In the genomic region with DNA sequence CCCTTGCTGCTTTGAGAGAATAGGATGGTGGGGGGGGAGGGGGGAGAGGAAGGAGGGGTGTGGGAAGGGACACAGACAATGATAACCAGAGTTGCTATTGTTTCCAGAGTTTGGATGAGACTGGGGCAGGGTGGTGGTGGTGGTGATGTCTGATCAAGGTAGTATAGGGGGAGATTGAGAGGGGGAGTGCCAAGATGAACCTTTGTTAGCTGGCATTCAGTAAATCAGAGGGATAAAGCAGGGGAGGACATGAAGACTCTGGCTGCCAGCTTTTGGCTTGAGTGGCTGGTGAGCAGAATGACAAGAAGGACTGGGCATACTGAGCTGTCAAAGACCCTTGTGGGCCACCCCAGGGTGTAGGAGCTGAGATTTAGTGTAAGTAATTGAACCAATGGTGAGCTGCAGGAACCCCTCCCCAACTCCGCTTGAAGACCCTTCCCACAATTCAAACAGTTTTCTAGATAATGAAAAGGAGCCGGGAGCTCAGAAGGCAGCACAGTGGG, we compare ENCODE assay signal across 28 mouse cellular contexts. TPM values are rescaled to one million over a fixed set of nuclear protein-coding genes. Genes with fewer than 3 reads are reported as not detected.
DNase-seq lines count a peak whose midpoint lies in the region; ATAC-seq lines count a peak whose summit lies in the region.
"Had no signal": no experiment of that assay in that cellular context is flagged by ENCODE, and none has a peak within 500 bp of the region (broad histone marks: within the 10 kb centered on the region; RNA-seq: fewer than 3 reads in every experiment).

No protein-coding gene starts in this region.

- WGBS in hindbrain, embryonic 12.5 days, result 49% methylated on average over 2 of the region's 2 CpGs
- 42% methylated on average over 2 of the region's 2 CpGs for WGBS in hindbrain, embryonic 16.5 days
- WGBS in midbrain, embryonic 13.5 days, result 24% methylated on average over 2 of the region's 2 CpGs
- WGBS in neural tube, embryonic 14.5 days, result 41% methylated on average over 2 of the region's 2 CpGs
- WGBS in intestine, embryonic 16.5 days, result 59% methylated on average over 2 of the region's 2 CpGs

- no peaks in the 10 kb centered on the region for H3K27me3 ChIP-seq in hindbrain, embryonic 12.5 days
- H3K27me3 ChIP-seq in hindbrain, embryonic 16.5 days (replicated peaks; ENCODE audit: control insufficient read depth, insufficient read depth, low read length), result no peaks in the 10 kb centered on the region
- H3K27me3 ChIP-seq in midbrain, embryonic 13.5 days, result no peaks in the 10 kb centered on the region
- H3K27me3 ChIP-seq in neural tube, embryonic 14.5 days (ENCODE audit: control insufficient read depth, insufficient read depth, low read length), result no peaks in the 10 kb centered on the region
- H3K27me3 ChIP-seq in intestine, embryonic 16.5 days (replicated peaks; ENCODE audit: control insufficient read depth, insufficient read depth, low read length), result no peaks in the 10 kb centered on the region
- H3K27me3 ChIP-seq: embryonic facial prominence, embryonic 12.5 days; lung, embryonic 15.5 days had no signal

- H3K4me2 ChIP-seq in hindbrain, embryonic 12.5 days (replicated peaks), result no peak overlapping the region
- H3K4me2 ChIP-seq in hindbrain, embryonic 16.5 days (ENCODE audit: low read length), result no peak overlapping the region
- no peak overlapping the region for H3K4me2 ChIP-seq in midbrain, embryonic 13.5 days (replicated peaks)
- H3K4me2 ChIP-seq in neural tube, embryonic 14.5 days (ENCODE audit: low read depth, low read length), result no peak overlapping the region
- no peak overlapping the region for H3K4me2 ChIP-seq in intestine, embryonic 16.5 days (ENCODE audit: low read depth, low read length)
- H3K4me2 ChIP-seq: embryonic facial prominence, embryonic 12.5 days; heart, embryonic 13.5 days; lung, embryonic 15.5 days had no signal

- no peak overlapping the region for H3K9ac ChIP-seq in hindbrain, embryonic 12.5 days
- H3K9ac ChIP-seq in hindbrain, embryonic 16.5 days (ENCODE audit: low read depth, low read length), result no peak overlapping the region
- no peak overlapping the region for H3K9ac ChIP-seq in midbrain, embryonic 13.5 days (replicated peaks)
- H3K9ac ChIP-seq in neural tube, embryonic 14.5 days (replicated peaks; ENCODE audit: low read depth, low read length), result no peak overlapping the region
- no peak overlapping the region for H3K9ac ChIP-seq in intestine, embryonic 16.5 days (ENCODE audit: low read depth, low read length)
- H3K9ac ChIP-seq: embryonic facial prominence, embryonic 12.5 days; heart, embryonic 13.5 days; lung, embryonic 15.5 days had no signal

- no peaks in the 10 kb centered on the region for H3K9me3 ChIP-seq in hindbrain, embryonic 12.5 days (replicated peaks)
- H3K9me3 ChIP-seq in hindbrain, embryonic 16.5 days (ENCODE audit: control insufficient read depth, low read length), result no peaks in the 10 kb centered on the region
- H3K9me3 ChIP-seq in midbrain, embryonic 13.5 days, result no peaks in the 10 kb centered on the region
- no peaks in the 10 kb centered on the region for H3K9me3 ChIP-seq in neural tube, embryonic 14.5 days (ENCODE audit: control insufficient read depth, low read length)
- no peaks in the 10 kb centered on the region for H3K9me3 ChIP-seq in intestine, embryonic 16.5 days (ENCODE audit: control insufficient read depth, low read length)
- H3K9me3 ChIP-seq: embryonic facial prominence, embryonic 12.5 days; forebrain, embryonic 10.5 days; heart, embryonic 13.5 days; lung, embryonic 15.5 days had no signal

- peak; percentile 61 for ATAC-seq in hindbrain, embryonic 12.5 days (ENCODE audit: low FRiP score)
- ATAC-seq in hindbrain, embryonic 16.5 days, result peak; percentile 55
- peak; percentile 44; the same call in 1 of the 2 replicates for ATAC-seq in midbrain, embryonic 13.5 days
- ATAC-seq in neural tube, embryonic 14.5 days (ENCODE audit: low read depth), result peak; percentile 38; the same call in 1 of the 2 replicates
- ATAC-seq in intestine, embryonic 16.5 days, result no peak
- ATAC-seq: forebrain, embryonic 16.5 days; intestine, postnatal 0 days had no signal

- no peak overlapping the region for H3K4me3 ChIP-seq in hindbrain, embryonic 12.5 days
- H3K4me3 ChIP-seq in hindbrain, embryonic 16.5 days (ENCODE audit: low read length), result no peak overlapping the region
- H3K4me3 ChIP-seq in midbrain, embryonic 13.5 days (replicated peaks), result no peak overlapping the region
- H3K4me3 ChIP-seq in neural tube, embryonic 14.5 days (ENCODE audit: low read depth, low read length), result no peak overlapping the region
- H3K4me3 ChIP-seq in intestine, embryonic 16.5 days (ENCODE audit: low read length), result no peak overlapping the region
- H3K4me3 ChIP-seq: embryonic facial prominence, embryonic 12.5 days; forebrain, embryonic 10.5 days; heart, adult 2 months; heart, embryonic 13.5 days; lung, embryonic 15.5 days had no signal

- no peaks in the 10 kb centered on the region for H3K36me3 ChIP-seq in hindbrain, embryonic 12.5 days
- no peaks in the 10 kb centered on the region for H3K36me3 ChIP-seq in hindbrain, embryonic 16.5 days (ENCODE audit: control insufficient read depth, insufficient read depth, low read length)
- H3K36me3 ChIP-seq in midbrain, embryonic 13.5 days, result no peaks in the 10 kb centered on the region
- H3K36me3 ChIP-seq in neural tube, embryonic 14.5 days (ENCODE audit: control insufficient read depth, insufficient read depth, low read length), result no peaks in the 10 kb centered on the region
- no peaks in the 10 kb centered on the region for H3K36me3 ChIP-seq in intestine, embryonic 16.5 days (ENCODE audit: control insufficient read depth, insufficient read depth, low read length)
- H3K36me3 ChIP-seq: embryonic facial prominence, embryonic 12.5 days; forebrain, embryonic 10.5 days; heart, embryonic 13.5 days; lung, embryonic 15.5 days had no signal

- no peak for DNase-seq in frontal cortex, postnatal 25 days (ENCODE audit: low spot score in 2 of 2)
- no peak for DNase-seq in right cerebral cortex, postnatal 36 days (ENCODE audit: low spot score in 2 of 2)
- no peak for DNase-seq in ovary, postnatal 10 days (ENCODE audit: low spot score)
- DNase-seq: adrenal gland, postnatal 25 days; B cell, adult 2 months; cerebellum, adult 2 months; cerebellum, postnatal 25 days; heart, adult 2 months; heart, postnatal 10 days; kidney, postnatal 14 days; layer of hippocampus, adult 9-11 months; liver; thymus, adult 2 months; thymus, postnatal 4 days had no signal

- peak overlapping the region; percentile 55 for H3K27ac ChIP-seq in hindbrain, embryonic 12.5 days
- no peak overlapping the region; the same call in 1 of the 2 replicates for H3K27ac ChIP-seq in hindbrain, embryonic 16.5 days (ENCODE audit: low read depth, low read length)
- H3K27ac ChIP-seq in midbrain, embryonic 13.5 days, result peak overlapping the region; percentile 48
- peak overlapping the region; percentile 55 for H3K27ac ChIP-seq in neural tube, embryonic 14.5 days (ENCODE audit: low read depth, low read length)
- no peak overlapping the region for H3K27ac ChIP-seq in intestine, embryonic 16.5 days (ENCODE audit: low read length)
- H3K27ac ChIP-seq: embryonic facial prominence, embryonic 12.5 days; forebrain, embryonic 10.5 days; heart, adult 2 months; heart, embryonic 13.5 days; lung, embryonic 15.5 days had no signal

- H3K4me1 ChIP-seq in hindbrain, embryonic 12.5 days, result peaks cover 23% of the 10 kb centered on the region
- peaks cover 14% of the 10 kb centered on the region for H3K4me1 ChIP-seq in hindbrain, embryonic 16.5 days (ENCODE audit: control insufficient read depth, insufficient read depth, low read depth, low read length)
- H3K4me1 ChIP-seq in midbrain, embryonic 13.5 days (replicated peaks), result peaks cover 25% of the 10 kb centered on the region
- H3K4me1 ChIP-seq in neural tube, embryonic 14.5 days (ENCODE audit: control insufficient read depth, insufficient read depth, low read length), result peaks cover 15% of the 10 kb centered on the region; the same call in 1 of the 2 replicates
- no peaks in the 10 kb centered on the region for H3K4me1 ChIP-seq in intestine, embryonic 16.5 days (ENCODE audit: control insufficient read depth, insufficient read depth, low read length)
- H3K4me1 ChIP-seq: heart, embryonic 13.5 days; lung, embryonic 15.5 days had no signal

RNA-seq across cellular contexts. Expression of gene Hmgb4, which starts 18.9 kb away (rescaled TPM):
- not detected in 2 replicates for polyA plus RNA-seq in hindbrain, embryonic 12.5 days (2016; fragmentation: Nextera tagmentation; extraction: Ambion mirVana)
- polyA plus RNA-seq in hindbrain, embryonic 16.5 days (2015; fragmentation: Nextera tagmentation; extraction: Ambion mirVana), result not detected in 2 replicates
- 0.22 TPM in 1 of 2 replicates, not detected in the other for polyA plus RNA-seq in midbrain, embryonic 13.5 days (2015; fragmentation: Nextera tagmentation; extraction: Ambion mirVana)
- not detected in 2 replicates for polyA plus RNA-seq in neural tube, embryonic 14.5 days (2014; fragmentation: Nextera tagmentation; extraction: Ambion mirVana)
- not detected in 2 replicates for polyA plus RNA-seq in intestine, embryonic 16.5 days (2015; fragmentation: Nextera tagmentation; extraction: Ambion mirVana)
- polyA plus RNA-seq: cerebellum, adult 2 months; embryonic facial prominence, embryonic 12.5 days; forebrain, embryonic 10.5 days; forebrain, embryonic 16.5 days; heart, embryonic 13.5 days; intestine, postnatal 0 days; kidney, embryonic 14.5 days; limb, embryonic 11.5 days; liver, embryonic 16.5 days; lung, embryonic 15.5 days; thymus, adult 2 months had no signal

Comparison
In these comparisons a context has a peak if more than half of its experiments do, and no peak if none do; other contexts are left out.
1. H3K27ac ChIP-seq: peak in hindbrain, embryonic 12.5 days (single experiment), midbrain, embryonic 13.5 days (single experiment) and neural tube, embryonic 14.5 days (single experiment); none in hindbrain, embryonic 16.5 days (single experiment) and intestine, embryonic 16.5 days (single experiment).